Mouse (Mus musculus): ENCODE measurements around the gene Ramp2.

Ramp2 gene

DNA sequence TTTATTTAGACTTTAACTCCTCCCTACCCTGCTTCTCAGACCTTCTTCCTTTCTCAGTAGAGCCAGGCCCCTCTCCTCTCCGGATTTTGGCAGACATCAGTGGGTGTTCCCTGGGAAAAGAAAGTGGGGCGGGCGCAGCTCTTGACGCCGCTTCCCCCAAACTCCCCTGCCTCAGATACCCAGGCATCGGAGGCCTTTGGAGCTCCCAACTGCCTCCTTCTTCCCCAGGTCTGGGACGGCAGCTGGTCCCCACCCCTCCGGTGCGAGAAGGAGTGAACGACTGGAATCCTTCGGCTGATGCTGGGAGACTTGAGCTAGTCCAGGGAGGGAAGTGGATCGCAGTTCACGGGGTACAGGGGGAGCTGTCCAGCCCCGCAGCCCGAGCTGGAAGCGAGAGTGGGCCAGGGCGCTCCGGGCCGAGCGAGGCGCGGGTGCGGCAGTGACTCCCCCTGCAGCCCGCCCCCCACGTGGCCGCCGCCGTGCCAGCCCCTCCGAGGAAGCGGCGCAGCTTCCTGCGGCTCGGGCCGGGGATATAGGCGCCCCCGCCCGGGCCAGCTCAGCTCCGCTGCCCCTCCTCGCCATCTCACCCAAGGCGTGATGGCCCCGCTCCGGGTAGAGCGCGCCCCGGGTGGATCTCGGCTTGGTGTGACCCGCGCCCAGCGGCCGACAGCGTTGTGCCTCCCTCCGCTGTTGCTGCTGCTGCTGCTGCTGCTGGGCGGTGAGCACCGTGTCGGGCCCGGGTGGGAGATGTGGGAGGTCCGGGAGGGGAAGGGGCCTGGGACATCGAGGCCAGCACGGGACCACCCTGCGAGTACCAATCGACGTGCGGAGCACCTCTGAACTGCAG, at the start of gene Ramp2:
Ramp2 (plus strand) TSS at position 174 of the 847 bp plus-strand sequence.
- DNase-seq (ENCODE audit: low spot score), result no peak

DNA sequence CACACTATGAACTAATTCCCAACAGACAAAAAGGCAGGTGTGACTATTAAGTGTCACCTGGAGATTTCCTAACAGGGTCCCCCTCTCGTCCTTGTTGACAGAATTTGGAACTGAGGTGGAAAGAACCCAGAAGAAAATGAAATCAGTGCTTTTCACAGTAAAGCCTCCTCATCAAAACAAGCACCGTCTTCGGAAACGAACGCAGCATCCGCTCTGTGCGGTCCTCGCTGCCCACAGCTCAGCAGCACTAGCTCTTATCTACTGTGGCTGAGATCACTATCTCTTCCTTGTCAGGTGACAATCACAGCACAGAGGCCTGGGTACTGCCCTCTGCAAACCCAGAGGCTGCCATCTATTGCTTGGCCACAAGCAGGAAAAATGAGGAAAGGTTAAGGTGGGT, 49.7 kb upstream of the Ramp2 start:
- DNase-seq (ENCODE audit: low spot score), result no peak

- DNase-seq (ENCODE audit: low spot score), result no peak
Observed at GRCm38 (mm10) chr11:101199555-101199954, 46.3 kb upstream of the Ramp2 start.

GRCm38 (mm10) chr11:101200986-101201385, 44.8 kb upstream of the Ramp2 start:
- no peak for DNase-seq (ENCODE audit: low spot score)

DNA sequence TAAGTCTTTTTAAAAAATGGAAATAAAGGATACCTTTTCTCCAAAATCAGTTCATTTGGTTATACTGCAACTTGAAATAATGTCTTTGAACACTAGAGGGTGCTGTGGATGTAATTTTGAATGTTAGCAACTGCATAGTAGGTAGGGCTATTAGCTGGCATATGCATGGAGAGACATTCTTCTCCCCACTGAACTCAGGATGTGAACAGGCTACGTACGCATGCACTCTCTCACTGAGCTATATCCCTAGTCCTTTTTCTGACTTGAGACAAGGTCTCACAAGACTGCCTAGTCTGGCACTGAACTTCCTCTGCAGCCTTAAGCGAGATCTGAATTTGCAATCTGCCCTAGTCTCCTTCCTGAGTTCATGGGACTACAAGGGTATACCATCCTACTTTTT, 33.9 kb upstream of the Ramp2 start:
- DNase-seq (ENCODE audit: low spot score), result no peak

DNA sequence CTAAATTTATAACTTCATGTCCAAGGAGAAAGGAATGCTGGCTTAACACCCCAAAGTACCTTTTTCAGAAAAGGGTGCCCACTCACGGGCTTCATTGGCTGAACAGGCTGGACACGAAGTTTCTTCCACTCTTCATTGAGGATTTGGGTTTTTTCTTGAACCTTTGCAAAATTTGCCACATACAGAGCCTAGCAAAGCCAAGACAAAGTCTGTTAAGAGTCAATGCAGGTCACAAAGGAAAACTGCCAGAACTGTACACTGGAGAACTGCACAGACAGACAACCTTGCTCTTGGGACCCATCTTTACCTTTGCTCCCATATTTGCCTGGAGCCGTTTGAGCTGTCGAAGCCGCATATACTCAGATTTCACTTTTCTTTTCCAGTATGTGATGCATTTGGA, 28.9 kb upstream of the Ramp2 start:
- DNase-seq (ENCODE audit: low spot score), result no peak

- DNase-seq (ENCODE audit: low spot score), result no peak
Observed at GRCm38 (mm10) chr11:101218436-101219055, 27.3 kb upstream of the Ramp2 start.

GRCm38 (mm10) chr11:101220853-101221252, 25.0 kb upstream of the Ramp2 start:
- no peak for DNase-seq (ENCODE audit: low spot score)

DNA sequence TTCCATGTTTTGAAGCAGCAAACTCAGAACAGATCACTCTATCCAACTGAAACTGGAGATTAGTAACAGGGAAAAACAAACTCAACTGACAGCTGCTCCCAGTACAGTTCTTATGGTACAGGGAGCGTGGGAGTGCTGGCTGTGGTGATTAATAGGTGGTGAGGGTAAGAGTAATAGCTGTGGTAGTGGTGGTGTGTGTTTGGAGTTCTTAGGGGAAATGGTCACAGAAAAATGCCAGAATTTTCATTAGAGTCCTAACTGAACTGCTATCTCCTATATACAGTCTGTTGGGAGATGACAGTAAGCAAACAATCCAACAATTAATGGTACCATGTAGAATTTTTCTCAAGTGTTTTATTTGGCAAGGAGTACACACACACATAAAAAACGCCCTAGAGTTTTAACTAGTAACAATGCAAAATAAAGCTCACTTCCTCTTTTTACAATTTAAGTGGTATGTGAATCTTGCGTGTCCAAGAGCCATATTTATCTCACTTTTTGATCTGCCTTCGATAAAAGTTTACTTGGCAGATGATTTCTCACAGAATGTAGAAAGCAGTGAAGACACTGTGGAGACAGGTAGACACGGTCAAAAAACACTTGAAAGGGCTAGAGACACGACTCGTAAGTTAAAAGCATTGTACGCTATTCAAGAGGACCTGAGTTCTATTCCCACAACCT, 24.4 kb upstream of the Ramp2 start:
- DNase-seq (ENCODE audit: low spot score), result no peak

DNA sequence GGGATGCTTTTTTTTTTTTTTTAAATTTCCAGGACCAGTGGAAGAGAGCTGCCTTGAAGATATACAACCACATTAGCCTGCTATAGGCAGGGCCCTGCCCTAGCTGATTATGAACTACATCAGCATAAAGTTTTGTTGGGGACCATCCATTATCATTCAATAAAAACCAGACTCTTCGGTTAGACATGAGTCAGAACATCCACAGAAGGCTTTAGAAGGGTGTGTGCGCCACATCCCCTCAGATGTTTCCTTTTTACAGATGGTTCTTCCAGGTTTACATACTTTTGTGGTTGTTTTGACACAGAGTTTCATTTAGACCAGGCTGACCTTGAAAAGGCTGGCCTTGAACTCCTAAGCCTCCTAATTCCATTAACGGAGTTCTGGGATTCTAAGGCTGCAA, 21.5 kb upstream of the Ramp2 start:
- no peak for DNase-seq (ENCODE audit: low spot score)

DNA sequence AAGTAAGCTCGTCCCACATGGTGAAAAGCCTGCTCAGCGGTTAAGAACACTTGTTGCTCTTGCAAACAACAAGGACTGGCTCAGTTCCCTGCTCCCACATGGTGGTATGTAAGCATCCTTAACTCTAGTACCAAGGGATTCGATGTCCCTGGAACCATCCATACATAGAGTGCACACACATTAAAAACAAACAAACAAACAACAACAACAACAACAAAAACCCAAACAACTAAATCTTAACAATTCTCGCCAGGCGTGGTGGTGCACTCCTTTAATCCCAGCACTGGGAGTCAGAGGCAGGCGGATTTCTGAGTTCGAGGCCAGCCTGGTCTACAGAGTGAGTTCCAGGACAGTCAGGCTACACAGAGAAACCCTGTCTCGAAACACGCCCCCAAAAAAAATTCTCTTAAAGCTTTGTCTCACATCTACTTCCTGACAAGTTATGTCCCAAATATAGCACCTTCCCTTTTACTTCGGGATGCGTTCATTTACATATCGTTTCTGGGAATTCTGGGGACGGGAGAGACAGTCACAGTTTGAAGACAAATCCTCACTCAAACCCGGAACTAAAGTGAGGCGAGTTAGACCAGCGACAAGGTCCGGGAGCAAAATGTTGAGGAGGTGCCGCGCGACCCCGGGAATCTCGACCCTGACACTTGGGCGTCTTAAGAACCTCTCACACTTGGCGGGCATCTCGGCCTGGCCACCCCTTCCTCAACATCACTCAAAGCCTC, 20.3 kb upstream of the Ramp2 start:
- no peak for DNase-seq (ENCODE audit: low spot score)

- DNase-seq (ENCODE audit: low spot score), result peak; percentile 54
Observed at GRCm38 (mm10) chr11:101226065-101226701, 19.6 kb upstream of the Ramp2 start, which contains the start of gene Ezh1. Ezh1 (minus strand) TSS chr11:101226463.

DNA sequence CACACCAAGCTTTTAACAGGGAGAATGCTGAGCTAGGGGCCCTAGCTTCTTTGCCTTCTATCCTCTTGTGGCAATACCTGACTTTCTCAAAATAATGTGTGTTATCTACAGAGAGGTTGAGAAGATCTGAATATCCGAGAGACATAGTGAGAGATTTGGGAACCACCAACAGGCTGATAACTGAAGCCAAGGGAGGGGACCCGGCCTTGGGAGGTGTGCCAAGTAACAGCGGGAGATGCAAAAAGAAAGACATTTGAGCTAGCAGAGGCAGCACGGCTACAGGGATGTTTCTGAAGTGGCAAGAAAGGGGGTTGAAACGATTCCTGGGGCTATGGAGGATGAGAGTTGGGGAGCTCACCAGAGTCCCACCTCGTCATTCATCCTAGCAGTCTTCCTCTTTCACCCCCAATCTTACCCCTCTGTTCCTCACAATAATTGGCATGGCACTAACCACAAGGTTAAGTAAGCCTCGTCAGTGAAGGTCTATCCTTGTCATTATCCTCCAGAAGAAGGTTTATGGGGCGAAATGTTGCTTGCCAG, 16.4 kb upstream of the Ramp2 start:
- no peak for DNase-seq (ENCODE audit: low spot score)

GRCm38 (mm10) chr11:101230061-101230511, 15.7 kb upstream of the Ramp2 start:
- DNase-seq (ENCODE audit: low spot score), result no peak

GRCm38 (mm10) chr11:101230526-101230925, 15.3 kb upstream of the Ramp2 start:
- no peak for DNase-seq (ENCODE audit: low spot score)

DNA sequence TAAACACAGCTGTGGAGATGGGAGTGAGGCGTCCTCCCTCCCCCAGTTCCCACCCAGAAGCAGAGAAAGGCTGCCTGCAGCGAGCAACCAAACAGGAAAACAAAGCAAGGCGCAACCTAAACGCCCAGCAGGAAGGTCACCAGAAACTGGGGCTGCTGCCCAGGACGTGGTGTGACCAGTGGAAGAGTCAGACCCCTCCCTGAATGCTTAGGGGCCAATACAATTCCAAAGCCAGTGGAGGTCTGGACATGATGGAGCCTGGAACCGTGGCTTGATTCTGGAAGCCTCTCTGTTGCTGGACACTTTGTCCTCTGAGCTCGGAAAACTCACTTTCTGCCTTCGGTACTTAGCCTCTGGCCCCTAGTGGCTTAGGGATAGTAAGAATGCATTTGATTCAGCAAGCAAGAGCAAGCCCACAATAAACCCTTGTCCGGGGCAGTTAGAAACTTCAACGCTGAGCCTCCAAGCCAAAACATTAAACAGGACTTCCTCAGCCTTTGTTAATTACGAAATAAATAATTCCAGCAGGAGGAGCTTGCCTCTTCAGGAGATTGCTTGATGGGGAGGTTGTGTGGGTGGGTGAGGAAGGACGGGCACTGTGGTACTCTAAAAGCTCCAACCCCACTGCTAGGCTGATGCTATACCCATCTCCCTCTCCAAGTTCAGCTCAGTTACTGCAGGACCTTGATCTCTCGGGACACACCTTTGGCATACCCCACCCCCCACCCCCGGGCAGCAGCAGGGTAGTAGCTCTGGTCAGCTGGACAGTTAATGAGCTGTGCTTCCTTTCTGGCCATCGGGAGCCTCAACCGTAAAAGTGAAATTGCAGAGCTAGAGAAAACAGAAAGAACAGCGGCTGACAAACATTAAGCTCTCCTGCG, 14.6 kb upstream of the Ramp2 start:
- no peak for DNase-seq (ENCODE audit: low spot score)

GRCm38 (mm10) chr11:101232010-101232839, 13.6 kb upstream of the Ramp2 start:
- DNase-seq (ENCODE audit: low spot score), result no peak

- no peak for DNase-seq (ENCODE audit: low spot score)
Observed at GRCm38 (mm10) chr11:101233240-101233639, 12.6 kb upstream of the Ramp2 start.

GRCm38 (mm10) chr11:101234124-101234523, 11.7 kb upstream of the Ramp2 start:
- no peak for DNase-seq (ENCODE audit: low spot score)

Measured in urinary bladder, postnatal 10 days (tissue).